Mouse (Mus musculus) forelimb bud, embryonic 11.5 days (tissue): Measurements from ENCODE around the gene Trim47.
"Not testable (repeated sequence)": the region's sequence is repeated elsewhere in the genome, so short reads cannot be mapped to it uniquely, and the experiment has no call there.

Experiments
- DNase-seq: peaks from one replicate; pipeline ENCODE4 v3.0.0-alpha.2; 2012; ENCODE audit warnings: low read depth, low spot score

The Trim47 gene

DNA sequence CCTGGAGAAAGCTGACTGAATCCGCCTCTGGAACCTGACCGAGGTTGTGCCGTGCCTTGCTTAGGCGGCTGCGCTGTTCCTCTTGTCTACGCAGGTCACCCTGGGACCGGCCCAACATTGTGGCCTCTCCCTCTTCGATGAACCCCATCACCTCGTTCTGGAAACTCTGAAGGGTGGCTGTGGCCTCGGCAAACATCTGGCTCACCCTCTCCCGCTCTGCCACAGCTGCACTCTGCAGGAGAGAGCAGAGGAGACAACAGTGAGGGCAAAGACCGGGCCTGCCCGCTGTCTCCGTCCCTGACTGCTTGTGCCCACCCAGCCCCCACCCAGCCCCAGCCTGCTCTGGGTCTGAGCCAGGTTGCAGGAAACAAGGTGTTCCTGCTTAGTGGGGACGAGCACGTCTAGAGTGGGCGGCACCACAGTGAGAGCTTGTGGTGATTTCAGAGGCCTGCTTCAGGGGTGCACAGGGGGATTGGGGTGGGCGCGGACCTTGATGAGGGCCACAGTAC lies 19.2 kb downstream of the Trim47 start:
- no peak for DNase-seq

DNA sequence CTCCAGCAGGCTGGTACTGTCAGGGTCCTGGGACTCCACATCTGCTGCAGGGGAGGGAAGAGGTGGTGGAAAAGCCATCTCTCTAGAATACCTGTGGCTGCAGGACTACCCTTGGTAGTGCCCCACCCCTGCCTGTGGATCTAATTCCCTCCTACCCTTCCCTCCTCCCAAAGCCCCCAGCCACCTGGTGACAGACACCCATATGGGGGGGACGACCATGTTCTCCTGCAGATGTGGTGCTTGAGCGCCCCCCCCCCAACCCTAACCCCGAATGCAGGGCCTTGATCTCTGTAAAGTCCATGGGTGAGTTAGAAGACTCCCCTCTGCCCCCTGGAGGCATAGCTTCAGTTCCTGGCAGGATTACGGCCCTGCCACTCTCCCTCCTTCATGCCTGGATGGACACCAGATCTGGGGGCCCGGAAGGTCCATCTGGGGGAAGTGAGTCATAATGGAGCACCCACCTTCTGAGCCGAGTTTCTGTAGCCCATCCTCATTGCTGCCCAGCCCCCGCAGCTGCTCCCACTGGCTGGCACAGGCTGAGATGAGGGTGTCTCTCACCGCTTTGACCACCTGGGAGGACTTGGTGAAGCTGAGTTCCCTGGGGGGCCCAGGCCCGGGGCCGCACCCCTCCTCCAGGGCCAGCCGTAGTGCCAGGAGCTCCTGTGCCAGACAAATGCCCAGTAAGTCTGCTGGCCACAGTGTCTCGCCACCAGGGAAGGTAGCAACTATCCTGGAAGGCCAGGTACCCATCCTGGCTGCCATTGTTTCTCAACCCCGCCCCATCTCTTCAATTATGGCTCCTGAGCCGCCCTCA lies 19.8 kb downstream of the Trim47 start:
- no peak for DNase-seq

DNA sequence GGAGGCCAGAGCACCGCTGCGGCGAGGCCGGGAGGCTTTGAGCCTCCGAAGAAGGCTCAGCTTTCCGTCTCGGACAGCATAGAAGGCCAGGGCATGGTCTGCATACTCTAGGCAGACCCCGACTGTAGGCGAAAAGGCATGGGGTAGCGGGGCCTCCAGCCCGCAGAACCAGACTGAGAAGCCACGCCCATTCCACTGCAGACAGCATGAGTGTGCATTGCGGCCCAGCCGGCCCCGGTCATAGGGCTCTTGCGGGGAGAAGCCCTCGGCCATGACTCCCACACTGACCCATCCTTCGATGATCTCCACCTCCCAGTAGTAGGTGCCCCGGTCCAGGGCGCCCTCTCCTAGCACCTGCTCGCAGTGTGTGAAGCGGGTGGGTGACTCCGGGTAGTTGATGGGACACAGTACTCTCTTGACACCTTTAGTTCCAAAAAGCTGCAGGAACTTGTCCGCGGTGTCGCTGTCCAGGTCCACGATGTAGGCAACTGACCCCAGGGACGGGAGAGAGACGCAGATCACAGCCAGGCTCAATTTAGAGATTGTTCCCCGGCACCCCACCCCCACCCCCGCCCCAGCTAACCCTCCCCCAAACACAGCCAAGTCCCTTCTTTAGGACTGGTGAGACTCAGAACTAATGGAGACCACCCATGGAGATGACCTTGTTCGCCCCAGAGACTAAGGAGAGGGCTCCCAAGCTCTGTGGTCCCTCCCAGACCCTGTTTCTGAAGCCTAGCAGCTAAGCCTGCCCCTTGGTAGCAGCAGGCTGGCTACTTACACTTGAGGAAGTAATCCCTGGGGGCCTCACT lies 20.7 kb downstream of the Trim47 start:
- no peak for DNase-seq

DNA sequence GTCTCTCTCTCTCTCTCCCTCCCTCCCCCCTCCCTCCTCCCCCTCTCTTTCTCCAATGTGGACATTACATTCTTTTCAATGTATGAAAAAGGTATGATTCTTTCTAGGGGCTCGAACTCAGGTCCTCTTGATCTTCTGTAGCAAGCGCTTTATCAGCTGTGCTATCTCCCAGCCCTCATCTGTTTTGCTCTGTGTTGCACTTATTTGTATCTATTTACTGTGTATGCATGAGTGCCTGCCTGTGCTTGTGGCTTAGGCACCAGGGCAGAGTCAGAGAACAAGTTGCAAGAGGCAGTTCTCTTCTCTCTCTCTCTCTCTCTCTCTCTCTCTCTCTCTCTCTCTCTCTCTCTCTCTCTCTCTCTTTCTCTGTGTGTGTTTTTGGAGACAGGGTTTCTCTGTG lies 21.9 kb downstream of the Trim47 start:
- DNase-seq = no peak

DNA sequence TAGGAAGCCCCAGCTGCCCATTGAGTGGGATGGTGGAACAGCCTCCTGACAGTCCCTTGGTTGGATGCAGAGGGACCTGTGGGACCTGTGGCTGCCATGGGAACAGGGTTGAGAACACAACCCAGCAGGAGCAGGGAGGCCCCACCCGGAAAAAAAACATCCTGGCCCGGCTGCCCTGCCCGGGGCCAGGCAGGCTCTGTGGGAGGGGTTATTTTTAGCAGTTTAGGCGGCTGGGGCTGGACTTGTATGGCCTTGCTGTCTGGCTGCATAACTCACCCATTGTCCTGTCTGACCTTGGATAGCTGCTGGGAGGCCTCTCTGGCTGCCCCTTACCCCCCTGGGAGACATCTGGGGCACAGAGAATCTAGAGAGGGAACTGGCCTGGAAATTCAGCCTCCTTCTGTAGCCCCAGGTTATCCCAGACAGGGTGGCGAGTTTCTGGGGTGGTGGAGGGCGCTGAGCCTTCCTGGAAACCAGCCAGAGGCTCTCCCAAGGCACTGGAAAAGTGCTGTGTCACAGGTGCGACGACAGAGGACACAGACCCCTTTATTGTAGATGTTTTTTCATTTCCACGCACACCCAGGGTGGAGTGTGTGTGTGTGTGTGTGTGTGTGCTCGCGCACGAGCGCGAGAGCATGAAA lies 22.9 kb downstream of the Trim47 start:
- peak; percentile 51 for DNase-seq

DNA sequence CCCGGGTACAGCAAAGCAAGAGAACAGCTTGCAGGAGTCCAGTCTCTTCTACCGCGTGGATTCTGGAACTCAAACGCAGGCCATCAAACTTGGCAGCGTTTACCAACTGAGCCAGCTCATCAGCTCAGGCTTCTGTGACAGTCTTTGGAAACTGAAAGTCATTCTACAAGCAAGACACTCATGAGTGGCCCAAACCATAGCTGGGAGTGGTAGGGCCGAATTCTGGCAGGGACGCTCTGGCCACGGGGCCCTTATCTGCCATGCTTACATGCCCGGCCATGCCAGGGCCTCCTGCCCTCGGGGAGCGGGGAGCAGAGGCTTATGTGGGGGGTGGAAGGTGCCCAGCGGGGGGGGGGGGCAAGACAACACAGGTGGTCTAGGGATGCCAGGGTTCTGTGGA lies 23.4 kb downstream of the Trim47 start:
- DNase-seq = no peak

DNA sequence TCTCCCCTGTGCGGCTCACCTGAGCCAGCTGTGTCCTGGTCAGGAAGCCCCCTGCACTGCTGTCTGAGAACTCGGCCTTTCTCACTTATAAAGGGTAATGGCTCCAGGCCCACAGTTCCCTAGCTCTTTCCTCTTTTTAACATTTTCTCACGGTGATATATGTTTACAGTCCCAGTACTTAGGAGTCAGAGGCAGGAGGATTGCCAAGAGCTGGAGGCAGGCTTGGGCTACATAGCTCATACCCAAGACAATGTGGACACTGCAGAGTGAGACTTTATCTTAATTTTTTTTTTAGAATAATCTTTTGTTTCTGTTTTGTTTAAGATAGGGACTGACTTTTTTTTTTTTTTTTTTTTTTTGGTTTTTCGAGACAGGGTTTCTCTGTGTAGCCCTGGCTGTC lies 24.5 kb downstream of the Trim47 start:
- no peak for DNase-seq

DNA sequence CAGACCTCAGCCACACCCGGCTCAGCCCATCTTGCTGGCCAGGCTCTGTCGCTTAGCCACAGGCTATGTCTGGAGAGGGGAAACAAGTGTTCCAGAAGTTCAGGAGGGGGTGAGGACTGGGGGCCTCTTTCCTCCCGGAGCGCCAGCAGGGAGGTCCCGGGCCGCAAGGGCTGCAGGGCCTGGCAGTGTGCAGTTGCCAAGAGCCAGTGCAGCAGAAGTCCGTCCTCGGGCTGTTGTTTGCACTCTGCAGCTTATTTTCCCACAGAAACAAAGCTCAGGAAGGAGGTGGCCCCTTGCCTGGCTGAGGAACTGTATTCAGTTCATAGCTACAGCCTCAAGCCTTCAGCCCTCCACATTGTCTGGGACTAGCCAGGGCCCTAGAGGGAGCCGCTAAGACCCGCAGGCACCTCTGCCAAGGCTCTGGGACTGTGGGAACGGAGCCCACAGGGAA lies 25.1 kb downstream of the Trim47 start:
- DNase-seq = no peak

DNA sequence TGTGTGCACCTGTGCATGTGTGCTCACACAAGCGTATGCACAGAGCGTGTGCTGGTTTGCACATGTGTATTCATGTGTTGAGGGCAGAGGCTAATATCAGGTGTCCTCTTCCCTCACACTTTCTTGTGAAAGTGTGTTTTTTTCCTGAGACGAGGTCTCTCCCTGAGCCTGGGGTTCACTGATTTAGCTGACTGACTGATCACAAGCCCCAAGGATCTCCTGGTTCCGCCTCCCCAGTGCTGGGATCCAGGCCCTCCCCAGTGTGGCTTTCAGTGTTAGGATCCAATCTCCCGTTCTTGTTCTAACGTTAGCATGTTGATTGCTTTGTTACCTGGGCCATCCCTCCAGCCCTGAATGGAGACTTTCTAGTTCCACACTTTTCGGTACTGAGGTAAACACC lies 26.2 kb downstream of the Trim47 start:
- no peak for DNase-seq

DNA sequence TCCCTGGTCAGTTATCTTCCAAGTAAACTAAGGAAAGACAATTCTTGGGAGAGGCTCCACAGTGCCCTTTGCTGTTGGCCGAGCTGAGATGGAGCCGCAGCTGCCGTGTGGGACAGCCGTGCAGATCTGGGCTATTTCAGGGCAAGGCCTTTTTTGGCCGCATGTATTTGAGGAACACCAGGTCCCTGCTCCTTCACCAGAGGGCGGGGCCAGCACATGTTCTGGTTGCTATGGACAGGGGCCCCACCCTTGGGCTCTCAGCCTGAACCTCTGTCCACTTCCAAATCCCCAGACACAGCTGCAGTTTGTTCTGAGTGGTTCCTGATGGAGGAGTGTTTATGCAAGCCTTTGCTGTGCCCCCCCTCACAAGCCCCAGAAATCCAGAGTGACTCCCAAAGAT lies 26.6 kb downstream of the Trim47 start:
- DNase-seq = no peak

DNA sequence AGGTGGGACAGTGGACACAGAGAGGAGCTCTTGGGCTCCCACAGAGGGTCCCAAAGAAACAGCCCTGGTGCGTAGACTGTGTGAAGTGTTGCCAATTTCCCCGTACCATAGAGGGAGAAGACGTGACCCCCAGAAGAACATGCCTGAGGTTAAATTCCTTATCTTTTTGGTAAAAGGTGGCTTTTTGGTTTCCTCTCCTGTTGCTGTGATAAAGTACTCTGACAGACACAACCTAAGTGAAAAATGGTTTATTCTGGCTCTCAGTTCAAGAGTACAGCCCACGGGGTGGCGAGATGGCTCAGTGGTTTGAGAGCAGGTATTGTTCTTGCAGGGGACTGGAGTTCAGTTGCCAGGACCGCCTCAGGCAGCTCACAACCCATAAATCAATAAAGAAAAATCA lies 27.5 kb downstream of the Trim47 start:
- DNase-seq = no peak

DNA sequence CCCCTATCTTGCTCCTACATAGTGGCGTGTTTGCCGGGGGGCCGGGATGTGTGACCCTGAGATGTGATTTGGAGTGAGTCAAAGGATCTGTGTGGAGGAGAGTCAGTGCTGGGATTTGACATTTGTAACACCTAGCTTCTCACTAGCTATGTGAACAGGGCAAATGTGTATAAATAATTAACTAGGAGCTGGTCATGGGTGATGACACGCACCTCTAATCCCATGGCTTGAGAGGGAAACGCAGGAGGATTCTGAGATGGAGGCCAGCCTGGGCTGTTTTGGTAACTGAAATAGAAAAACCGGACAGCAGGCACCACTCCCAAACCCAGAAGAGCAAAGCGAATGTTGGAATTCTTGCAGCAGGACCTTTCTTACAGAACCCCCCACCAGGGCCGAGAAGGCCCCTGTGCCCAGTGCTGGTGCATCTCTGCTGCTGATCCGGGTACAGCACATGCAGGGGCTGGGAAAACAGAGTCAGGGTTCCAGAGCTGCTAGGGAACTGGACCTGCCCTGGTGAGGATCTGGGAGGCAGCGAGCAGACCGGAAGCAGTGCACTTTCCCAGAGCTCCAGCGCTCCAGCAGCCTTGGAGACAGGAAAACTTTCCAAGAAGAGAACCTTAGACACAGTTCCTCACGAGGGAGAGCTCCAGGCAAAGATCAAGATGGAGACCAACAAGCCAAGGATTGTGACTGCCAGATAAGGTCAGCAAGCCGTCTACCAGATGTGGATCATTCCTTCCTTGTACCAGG lies 28.1 kb downstream of the Trim47 start:
- DNase-seq = no peak

DNA sequence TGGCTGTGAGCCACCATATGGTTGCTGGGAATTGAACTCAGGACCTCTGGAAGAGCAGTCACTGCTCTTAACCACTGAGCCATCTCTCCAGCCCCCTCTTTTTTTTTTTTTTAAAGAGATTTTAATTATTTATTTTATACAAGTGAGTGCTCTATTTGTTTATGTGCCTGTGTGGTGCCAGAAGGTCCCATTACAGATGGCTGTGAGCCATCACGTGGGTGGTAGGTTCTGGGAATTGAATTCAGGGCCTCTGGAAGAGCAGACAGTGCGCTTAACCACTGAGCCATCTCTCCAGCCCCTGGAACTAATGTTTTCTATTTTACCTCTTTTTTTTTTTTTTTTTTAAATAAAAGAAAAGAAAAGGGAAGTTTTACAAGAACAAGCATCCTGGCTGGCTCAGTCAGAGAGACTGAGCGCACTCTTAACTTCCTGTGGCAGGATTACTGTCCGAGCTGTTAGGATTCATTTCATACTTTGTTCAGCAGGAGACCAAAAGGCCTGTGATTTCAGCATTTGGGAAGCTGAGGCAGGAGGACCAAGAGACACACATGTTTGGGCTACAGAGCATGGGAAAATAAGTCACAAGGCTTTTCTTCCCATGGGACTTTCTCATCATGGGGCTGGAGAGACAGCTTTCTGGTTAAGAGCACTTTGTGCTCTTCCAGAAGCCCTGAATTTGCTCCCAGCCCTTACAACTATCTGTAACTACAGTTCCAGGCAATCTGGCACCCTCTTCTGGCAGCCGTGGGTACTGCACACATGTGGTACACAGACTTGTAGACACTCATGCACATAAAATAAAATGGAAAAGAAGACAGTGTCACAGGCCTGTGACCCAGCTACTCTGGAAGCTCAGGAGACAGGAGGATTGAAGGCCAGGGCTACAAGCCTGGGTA lies 30.5 kb downstream of the Trim47 start:
- no peak for DNase-seq

DNA sequence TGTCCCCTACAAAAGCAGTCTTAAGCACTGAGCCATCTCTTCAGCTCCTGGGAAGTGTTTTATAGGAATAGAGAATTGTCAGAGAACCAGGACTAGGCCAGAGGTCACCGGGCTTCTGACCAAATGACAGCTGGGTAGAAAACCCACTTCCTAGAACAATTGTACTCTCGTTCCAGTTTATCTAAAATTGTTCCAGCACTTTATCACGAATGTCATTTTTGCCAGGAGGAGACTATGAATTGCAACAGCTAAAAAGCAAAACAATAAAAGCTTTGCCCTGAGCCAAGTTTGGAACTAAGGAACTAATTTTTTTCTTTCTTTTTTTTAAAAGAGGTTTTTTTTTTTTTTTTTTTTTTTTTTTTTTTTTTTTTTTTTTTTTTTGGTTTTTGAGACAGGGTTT lies 31.4 kb downstream of the Trim47 start:
- no peak for DNase-seq

DNA sequence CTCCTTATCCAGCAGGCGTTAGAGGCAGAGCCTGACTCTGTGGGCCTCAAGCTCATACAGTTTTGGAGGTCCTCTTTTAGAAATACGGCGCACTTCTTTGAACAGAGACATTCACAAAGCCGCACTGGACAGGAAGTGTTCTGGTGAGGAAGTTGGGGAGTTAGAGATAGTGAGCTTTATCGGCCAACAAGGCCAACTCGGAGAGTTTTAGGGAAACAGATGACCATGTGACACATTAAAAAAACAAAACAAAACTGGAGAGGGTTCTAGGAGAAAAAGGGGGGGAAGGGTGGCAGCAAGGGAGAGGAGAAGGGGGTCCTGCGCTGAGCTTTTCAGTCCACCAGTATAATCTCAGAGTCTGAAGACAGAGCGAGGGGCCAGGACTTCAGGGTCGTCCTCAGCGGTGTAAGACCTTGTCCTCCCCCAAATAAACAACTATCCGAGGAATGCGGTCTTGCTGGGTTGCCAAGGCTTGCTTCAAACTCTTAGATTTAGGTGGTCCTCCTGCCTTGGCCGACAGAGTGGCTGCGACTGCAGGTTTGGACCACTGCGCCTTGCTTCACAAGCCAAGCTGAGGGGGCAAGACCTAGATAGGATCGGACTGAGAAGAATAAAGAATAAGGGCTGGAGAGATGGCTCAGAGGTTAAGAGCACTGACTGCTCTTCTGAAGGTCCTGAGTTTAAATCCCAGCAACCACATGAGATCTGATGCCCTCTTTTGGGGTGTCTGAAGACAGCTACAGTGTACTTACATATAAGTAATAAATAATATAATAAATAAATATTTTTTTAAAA lies 33.0 kb downstream of the Trim47 start:
- DNase-seq = no peak

DNA sequence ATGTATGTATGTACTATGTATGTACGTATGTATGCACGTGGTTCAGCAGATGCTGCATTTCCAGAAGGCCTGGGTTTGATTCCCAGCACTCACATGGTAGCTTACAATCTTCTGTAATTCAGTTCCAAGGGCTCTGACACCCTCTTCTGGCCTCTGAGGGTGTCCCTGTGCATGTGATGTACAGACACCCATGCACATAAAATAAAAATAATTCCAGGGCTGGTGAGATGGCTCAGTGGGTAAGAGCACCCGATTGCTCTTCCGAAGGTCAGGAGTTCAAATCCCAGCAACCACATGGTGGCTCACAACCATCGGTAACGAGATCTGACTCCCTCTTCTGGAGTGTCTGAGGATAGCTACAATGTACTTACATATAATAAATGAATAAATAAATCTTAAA lies 34.1 kb downstream of the Trim47 start:
- not testable (repeated sequence) for DNase-seq

DNA sequence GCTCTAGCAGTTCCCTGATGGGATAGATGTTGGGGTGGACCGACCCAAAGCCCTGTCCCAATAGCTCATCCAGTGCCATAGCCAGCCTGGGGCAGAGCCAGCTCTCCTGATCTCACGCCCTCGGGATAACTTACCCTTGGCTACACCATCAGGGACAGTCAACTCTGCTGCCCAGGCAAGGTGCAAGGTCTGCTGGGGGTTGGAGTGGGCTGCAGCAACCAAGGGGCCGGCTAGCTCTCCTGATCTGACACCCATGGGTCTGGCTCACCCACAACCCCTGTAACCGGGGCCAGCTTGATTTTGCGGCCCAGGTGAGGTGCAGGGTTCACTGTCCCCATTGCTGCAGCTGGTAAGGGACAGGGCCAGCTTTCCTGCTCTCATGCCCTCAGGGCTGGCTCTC lies 35.4 kb downstream of the Trim47 start:
- no peak for DNase-seq

DNA sequence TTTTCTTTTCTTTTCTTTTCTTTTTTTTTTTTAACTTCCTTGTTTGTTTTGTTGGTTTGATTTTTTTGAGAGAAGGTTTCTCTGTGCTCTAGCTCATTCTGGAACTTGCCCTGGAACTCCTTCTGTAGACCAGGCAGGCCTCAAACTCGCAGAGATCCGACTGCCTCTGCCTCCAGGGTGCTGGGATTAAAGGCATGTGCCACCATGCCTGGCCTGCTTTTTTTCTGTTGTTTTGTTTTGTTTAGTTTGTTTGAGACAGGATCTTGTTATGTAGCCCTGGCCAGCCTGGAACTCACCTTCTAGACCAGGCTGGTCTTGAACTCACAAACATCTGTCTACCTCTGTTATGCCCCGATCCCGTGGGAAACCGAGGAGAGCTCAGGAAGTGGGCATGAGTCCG lies 37.5 kb downstream of the Trim47 start:
- DNase-seq = no peak

DNA sequence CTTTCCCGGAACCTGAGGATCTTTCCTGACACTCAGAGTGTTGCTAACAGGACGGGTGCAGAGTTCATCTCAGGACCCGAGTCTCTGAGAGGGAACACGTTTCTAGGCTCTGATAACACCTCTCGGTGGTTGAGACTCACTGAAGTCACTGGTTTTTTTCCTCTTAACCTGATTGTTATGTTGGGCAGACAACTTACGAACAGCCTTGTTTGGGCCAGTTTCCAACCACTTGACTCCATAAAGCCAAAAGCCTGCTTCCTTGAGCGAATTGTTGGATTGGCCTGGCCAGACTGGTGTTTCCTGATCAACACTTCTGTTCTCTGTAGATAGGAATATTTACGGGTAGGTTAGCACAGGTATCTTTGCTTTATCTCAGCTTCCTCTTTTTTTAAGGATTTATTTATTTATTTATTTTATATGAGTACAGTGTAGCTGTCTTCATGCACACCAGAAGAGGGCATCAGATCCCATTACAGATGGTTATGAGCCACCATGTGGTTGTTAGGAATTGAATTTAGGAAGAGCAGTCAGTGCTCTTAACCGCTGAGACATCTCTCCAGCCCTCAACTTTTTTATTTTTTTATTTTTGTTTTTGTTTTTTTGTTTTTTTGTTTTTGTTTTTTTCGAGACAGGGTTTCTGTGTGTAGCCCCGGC lies 38.1 kb downstream of the Trim47 start:
- DNase-seq = no peak
